ENCODE assay signal across 8 mouse cellular contexts in genomic region chr16:93711411-93712188, GRCm38 (mm10). TPM values are rescaled to one million over a fixed set of nuclear protein-coding genes. Genes with fewer than 3 reads are reported as not detected.
A peak's percentile ranks its signal among the peaks of the same experiment; 100 is the strongest.
DNase-seq lines count a peak whose midpoint lies in the region; ATAC-seq lines count a peak whose summit lies in the region.

Dop1b (plus strand) TSS chr16:93711904.

- ATAC-seq in heart, embryonic 13.5 days (ENCODE audit: extremely low read depth, insufficient number of reproducible peaks, low FRiP score, low TSS enrichment) = peak; percentile 94
- peak; percentile 88 for ATAC-seq in liver, embryonic 12.5 days
- ATAC-seq in stomach, embryonic 15.5 days (ENCODE audit: insufficient read depth, low FRiP score, low read depth) = peak; percentile 90

- H3K4me1 ChIP-seq in brown adipose tissue, adult 24 weeks (ENCODE audit: control insufficient read depth, insufficient read depth, insufficient read length, low read length) = peaks cover 3% of the 10 kb centered on the region
- H3K4me1 ChIP-seq in heart, embryonic 13.5 days = peaks cover 10% of the 10 kb centered on the region
- peaks cover 40% of the 10 kb centered on the region for H3K4me1 ChIP-seq in liver, embryonic 12.5 days
- peaks cover 7% of the 10 kb centered on the region; the same call in 1 of the 2 replicates for H3K4me1 ChIP-seq in stomach, embryonic 15.5 days

- DNase-seq in CD4-positive, CD25-positive, alpha-beta regulatory T cell, adult 2 months (ENCODE audit: low read depth, low spot score) = peak; percentile 98
- DNase-seq in fat pad, adult 2 months (ENCODE audit: extremely low read depth, low read depth, low spot score) = peak; percentile 66
- DNase-seq in kidney, postnatal 10 days = peak; percentile 100
- peak; percentile 99 for DNase-seq in natural killer cell, adult 2 months (ENCODE audit: low spot score in 2 of 2)

- H3K27me3 ChIP-seq in heart, embryonic 13.5 days (replicated peaks) = peaks cover 27% of the 10 kb centered on the region
- peaks cover 5% of the 10 kb centered on the region; the same call in 1 of the 2 replicates for H3K27me3 ChIP-seq in liver, embryonic 12.5 days (replicated peaks)
- H3K27me3 ChIP-seq in stomach, embryonic 15.5 days (replicated peaks) = no peaks in the 10 kb centered on the region

- no peaks in the 10 kb centered on the region for H3K9me3 ChIP-seq in heart, embryonic 13.5 days
- H3K9me3 ChIP-seq in liver, embryonic 12.5 days (replicated peaks) = no peaks in the 10 kb centered on the region
- no peaks in the 10 kb centered on the region for H3K9me3 ChIP-seq in stomach, embryonic 15.5 days

- H3K4me2 ChIP-seq in heart, embryonic 13.5 days = peak within 1 kb of the TSS; percentile 85
- H3K4me2 ChIP-seq in liver, embryonic 12.5 days = peak within 1 kb of the TSS; percentile 98
- peak within 1 kb of the TSS; percentile 93 for H3K4me2 ChIP-seq in stomach, embryonic 15.5 days

- no peaks in the 10 kb centered on the region for H3K36me3 ChIP-seq in heart, embryonic 13.5 days
- H3K36me3 ChIP-seq in liver, embryonic 12.5 days = peaks cover 6% of the 10 kb centered on the region; the same call in 1 of the 2 replicates
- no peaks in the 10 kb centered on the region for H3K36me3 ChIP-seq in stomach, embryonic 15.5 days

- H3K9ac ChIP-seq in heart, embryonic 13.5 days = peak within 1 kb of the TSS; percentile 84
- H3K9ac ChIP-seq in liver, embryonic 12.5 days = peak within 1 kb of the TSS; percentile 93
- H3K9ac ChIP-seq in stomach, embryonic 15.5 days = peak within 1 kb of the TSS; percentile 60

- under 1% methylated on average over 75 of the region's 77 CpGs for WGBS in heart, embryonic 13.5 days
- under 1% methylated on average over 75 of the region's 77 CpGs for WGBS in liver, embryonic 12.5 days (ENCODE audit: insufficient replicate concordance)
- WGBS in stomach, embryonic 15.5 days = under 1% methylated on average over 71 of the region's 77 CpGs

- no peak within 1 kb of the TSS for H3K27ac ChIP-seq in brown adipose tissue, adult 24 weeks (replicated peaks; ENCODE audit: low read depth, low read length)
- peak within 1 kb of the TSS; percentile 67 for H3K27ac ChIP-seq in heart, embryonic 13.5 days (replicated peaks)
- H3K27ac ChIP-seq in liver, embryonic 12.5 days = peak within 1 kb of the TSS; percentile 89
- H3K27ac ChIP-seq in stomach, embryonic 15.5 days = peak within 1 kb of the TSS; percentile 71

- H3K4me3 ChIP-seq in brown adipose tissue, adult 24 weeks (ENCODE audit: insufficient read depth, low read depth, low read length) = peak within 1 kb of the TSS; percentile 80
- peak within 1 kb of the TSS; percentile 73 for H3K4me3 ChIP-seq in heart, embryonic 13.5 days
- peak within 1 kb of the TSS; percentile 80 for H3K4me3 ChIP-seq in liver, embryonic 12.5 days
- H3K4me3 ChIP-seq in stomach, embryonic 15.5 days (replicated peaks) = peak within 1 kb of the TSS; percentile 69

RNA-seq across cellular contexts. Expression of gene Dop1b, which starts in this region (rescaled TPM):
- polyA plus RNA-seq in brown adipose tissue, adult 24 weeks (2012; ENCODE audit: insufficient read depth, insufficient read length, missing spikeins) = 18.9 and 24.0 TPM in 2 replicates
- 6.0 and 6.4 TPM in 2 replicates for polyA plus RNA-seq in heart, embryonic 13.5 days (2015; fragmentation: Nextera tagmentation; extraction: Ambion mirVana)
- polyA plus RNA-seq in liver, embryonic 12.5 days (2016; fragmentation: Nextera tagmentation; extraction: Ambion mirVana) = 10.5 and 12.8 TPM in 2 replicates
- 17.8 and 20.5 TPM in 2 replicates for polyA plus RNA-seq in stomach, embryonic 15.5 days (2015; fragmentation: Nextera tagmentation; extraction: Ambion mirVana)
